Mouse (Mus musculus): ENCODE results near the gene Gm17581.
"Not testable (repeated sequence)": the region's sequence is repeated elsewhere in the genome, so short reads cannot be mapped to it uniquely, and the experiment has no call there.

The Gm17581 gene

DNA sequence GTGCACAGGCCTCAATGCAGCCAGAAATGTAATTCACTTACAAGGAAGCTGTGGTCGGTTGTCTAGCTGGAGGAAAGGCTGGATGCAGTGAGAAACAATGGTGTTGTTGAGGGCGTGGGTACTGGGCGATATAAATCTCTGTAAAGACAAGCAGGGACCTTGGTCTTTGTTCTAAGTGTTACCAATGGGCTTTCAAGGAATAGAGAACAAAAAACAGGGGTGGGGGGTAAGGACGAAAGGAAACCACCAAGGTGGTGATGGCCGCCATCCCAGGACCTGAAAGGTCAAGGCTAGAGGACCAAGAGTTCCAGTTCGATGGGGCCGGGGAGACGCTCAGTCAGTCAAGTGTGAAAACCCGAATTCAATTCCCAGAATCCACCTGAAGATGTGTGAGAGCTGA is 2.1 kb upstream of the Gm17581 start:
- in situ Hi-C loops (cut with MboI, MseI) = no loop called here

DNA sequence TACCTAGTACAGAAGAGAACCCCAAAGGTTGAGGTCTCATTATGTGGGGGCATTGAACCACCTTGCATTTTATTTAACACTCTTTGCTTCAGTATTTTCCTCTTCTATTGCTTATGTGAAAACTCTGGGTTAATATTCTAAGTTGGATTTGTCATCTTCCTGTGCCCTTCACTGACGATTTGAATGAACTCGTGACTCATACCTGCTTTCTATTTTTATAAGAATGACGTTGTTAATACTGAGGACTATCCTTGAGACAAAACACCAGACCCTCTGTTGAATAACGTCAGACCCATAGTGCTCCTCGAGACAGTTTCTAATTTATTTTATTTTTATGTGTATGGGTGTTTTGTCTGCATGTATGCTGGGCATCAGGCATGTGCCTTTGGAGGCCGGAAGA is 1.3 kb upstream of the Gm17581 start:
- in situ Hi-C loops (cut with MboI, MseI) = no loop called here

DNA sequence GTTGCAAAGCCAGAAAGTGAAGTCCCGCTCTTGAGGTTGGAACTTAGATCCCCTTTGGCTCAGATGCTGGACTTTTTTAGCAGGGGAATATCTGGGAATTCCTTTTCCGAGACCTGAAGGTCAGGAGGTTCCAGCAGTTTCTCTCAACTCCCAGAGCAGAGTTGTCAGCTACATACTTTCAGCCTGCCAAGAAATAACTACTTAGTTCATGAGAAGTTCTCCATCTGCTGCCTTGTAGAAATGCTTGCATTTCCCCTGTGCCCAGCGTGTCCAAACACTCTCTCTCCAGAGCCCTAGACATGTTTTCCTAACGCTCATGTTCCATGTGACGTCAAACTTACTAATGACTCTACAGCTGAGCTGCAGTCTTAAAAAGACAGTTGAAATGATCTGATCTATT is 586 bp downstream of the Gm17581 start:
- in situ Hi-C loops (cut with MboI, MseI) = no loop called here

DNA sequence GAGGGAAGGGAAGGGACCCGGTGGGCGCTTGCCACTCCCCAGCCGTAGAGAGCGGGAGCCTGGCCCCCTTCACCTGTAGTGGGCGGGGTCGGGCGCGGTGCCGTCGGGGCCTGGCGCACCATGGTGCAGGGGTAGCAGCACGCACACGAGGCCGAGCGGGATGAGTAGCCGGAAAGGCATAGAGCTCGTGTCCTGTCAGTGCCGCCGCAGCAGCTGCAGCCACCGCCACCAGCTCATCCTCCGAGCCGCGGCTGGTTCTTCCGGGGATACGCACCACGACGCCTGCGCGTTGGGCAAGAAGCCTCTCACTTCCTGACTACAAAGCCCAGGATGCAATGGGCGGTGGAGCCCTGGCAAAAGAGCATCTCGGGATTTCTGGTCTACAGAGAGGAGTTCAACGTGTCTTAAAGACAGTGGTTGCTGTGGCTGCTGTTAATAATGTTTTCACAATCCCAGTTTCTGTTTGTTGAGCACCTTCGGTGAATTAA is 6.5 kb downstream of the Gm17581 start, which contains the start of gene Edem2:
TSS of gene Edem2 (minus strand) at position 318 of the 488 bp plus-strand sequence.
- in situ Hi-C loops (cut with MboI, MseI) = no loop called here

DNA sequence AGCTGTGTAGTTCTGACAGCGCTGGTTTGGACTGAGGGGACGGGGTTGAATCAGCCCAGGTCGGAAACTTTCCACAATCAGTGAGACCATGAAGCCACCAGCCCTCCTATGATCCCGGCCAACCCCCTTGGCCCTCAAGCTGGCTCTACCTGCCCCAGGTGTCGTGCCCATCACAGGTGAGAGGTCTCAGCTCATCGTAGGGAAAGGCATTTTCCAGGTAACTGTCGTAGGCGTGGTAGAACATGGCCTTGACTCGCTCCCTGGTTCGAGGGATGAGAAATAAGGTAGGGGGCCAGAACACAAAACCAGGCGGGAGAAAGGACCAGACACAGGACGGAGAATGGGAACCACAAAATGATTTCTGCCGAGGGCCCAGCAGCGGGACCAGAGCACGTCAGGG is 6.9 kb downstream of the Gm17581 start:
- in situ Hi-C loops (cut with MboI, MseI) = no loop called here

DNA sequence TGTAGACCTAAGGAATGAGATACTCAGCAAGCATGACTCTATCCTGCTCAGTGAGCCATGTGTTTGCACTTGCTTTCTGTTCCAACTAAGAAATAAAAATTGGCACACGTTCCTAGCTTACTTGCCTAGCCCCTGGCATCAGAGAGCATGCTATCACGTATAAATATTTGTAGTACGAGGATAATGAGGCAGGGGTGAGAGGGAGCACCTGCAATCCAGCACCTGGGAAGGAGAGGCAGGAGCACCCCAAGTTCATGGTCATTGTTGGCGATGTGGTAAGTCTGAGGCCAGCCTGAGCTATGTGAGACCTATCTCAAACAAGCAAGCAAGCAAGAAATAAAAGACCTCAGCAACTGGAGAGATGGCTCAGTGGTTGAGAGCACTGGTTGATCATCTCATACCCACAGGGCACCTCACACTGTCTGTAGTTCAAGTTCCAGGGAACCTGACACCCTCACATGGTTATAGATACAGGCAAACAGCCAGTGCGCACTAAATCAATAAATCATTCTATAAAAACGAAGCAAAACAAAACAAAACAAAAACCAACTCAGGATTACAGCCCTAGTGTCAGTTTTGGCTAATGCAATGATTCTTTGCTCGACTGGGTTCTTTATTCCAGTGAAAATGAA is 7.8 kb downstream of the Gm17581 start:
- in situ Hi-C loops (cut with MboI, MseI) = no loop called here

DNA sequence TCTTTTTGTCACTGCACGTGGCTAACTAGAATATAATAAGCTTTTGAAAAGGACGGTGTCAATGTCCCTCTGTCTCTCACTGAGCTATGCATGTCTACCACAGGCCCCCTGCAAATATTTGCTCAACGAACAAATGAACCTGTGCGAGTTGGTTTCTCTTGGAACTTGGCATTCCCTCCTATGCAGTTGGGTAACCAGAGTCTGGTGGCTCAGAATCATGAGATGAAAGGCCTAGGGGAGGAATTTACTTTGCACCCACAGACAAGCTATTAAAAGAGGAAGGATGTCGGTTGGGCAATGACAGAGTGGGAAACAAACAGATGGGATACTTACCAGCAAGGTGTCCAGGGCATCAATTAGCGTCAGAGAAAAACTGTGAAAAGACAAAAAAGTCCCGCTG is 9.4 kb downstream of the Gm17581 start:
- in situ Hi-C loops (cut with MboI, MseI) = no loop called here

DNA sequence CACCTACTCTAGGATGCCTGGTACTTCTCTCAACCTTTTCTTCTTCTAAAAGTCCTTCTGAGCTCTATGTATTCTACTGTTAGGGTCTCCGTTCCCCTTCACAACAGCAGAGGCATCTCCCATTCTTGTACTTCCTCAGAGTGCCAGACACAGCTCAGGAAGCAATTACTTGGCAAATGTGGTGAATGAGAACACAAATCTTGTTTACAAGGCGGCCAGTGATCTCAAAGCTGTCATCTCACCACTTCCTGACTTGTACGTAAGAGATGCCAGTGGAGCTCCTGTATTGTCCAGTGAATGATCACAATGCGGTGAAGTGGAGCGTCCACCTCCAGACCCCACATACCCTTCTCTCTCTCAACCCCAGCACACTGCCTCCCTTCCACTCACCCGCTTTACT is 11.1 kb downstream of the Gm17581 start:
- in situ Hi-C loops (cut with MboI, MseI) = no loop called here

DNA sequence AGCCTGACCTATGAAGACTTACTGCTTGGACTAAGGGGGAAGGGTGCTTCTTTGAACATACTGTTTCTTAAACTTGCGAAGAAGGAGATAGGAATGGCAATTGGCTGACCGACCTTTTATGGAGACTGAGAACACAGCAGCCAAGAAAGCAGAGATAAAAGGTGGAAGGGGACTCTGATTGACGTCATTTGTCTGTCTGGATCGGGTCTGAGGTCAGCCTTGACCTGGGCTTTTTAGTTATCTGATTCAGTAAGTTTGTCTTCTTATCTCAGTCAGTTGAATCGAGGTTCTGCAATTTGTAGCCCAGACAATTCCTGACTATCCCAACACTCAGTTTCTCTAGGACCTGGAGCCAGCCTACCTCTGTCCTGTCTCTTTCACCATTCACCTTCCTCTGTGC is 11.6 kb downstream of the Gm17581 start:
- in situ Hi-C loops (cut with MboI, MseI) = no loop called here

DNA sequence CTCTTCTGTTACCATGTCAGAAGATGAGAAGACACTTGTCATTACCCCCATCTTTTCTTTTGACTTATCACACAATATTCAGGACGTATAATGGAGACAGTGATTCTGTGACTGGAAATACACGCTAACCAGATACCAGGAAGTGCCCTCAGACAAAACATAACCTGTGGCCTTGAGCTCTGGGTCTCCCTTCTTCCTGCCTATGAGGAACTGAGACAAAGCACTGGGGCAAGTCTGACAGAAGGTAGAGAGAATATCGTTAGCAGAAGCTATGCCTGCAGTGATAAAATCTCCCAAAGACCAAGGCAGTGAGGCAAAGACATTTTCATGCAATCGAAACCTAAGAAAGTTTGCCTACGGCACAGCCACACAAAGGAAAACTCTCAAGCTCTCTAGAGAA is 15.1 kb downstream of the Gm17581 start:
- in situ Hi-C loops (cut with MboI, MseI) = no loop called here

DNA sequence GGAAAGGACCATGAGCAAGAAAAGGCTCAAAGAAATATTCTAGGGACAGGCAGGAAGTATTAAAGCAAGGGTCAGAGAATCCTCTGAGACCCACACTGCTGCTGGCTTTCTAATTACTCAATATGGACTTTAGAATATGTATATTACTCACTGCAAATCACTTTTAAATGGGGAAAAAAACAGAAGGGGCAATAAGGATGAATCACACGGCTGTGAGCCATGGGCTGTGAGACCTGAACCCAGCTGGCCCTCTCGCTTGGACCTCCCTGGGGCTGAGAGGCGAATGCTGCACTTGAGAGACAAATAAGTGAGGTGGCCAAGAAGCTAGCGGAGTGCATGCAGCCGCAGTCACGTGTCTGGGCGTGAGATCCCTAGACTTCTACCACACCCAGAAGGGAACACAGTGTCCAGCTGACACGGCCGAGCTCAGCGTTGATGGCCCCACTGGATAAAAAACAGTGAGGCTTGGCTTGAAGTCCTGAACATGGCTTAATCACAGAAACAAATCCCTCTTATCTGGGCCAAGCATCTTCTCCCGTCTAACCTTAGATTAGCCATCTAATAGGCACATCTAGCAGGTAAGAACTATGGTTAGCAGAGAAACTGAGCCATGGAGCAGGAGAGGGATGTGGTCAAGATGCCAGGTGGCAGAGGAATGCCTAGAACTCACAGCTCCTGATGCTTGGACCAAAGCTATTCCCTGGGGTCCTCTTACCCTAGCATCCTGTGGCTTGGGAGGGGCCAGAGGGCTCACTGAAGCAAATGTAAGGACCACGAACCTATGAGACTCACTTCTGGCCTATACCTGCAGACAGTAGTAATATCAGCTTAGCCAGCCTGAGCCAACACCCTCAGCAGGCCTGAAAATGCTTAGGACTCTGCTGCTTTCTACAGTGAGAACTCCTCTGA is 18.3 kb downstream of the Gm17581 start:
- in situ Hi-C loops (cut with MboI, MseI) = no loop called here

DNA sequence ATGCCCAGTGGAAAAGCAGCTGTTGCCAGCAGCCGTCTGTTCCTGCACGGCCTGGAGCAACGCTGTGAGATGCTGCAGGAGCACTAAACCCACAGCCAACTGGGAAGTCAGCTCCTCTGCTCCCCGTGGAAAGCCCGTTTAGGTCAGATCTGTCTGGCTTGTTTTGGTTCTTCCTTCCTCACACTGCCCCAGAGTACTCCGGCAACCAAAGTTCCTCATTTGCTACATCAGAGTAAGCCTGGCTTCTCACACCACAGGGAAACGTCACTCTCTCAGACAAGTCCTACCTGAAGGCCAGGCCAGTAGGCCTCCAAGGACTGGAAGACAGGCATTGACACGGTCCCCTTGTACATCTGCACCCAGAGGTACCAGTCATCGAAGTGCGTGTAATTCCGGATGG is 25.1 kb downstream of the Gm17581 start:
- in situ Hi-C loops (cut with MboI, MseI) = no loop called here

DNA sequence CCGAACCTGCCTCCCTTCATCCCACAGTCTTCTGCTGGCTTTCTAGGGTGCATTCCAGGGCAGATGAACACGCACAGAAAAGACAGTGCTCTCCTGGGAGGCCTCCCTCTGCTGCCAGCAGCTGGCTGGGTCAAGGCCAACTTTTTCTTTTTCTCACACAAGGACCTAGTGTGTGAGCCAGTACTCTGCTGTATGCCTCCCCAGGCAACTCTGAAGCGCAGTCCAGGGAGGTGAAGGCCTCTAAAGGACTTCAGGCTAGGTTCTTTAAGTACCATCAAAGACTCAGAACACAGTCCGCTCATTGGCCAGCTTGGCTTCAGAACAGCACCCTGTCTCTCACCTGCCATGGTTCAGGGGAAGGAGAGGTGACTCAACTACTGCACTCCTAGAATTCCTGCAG is 28.4 kb downstream of the Gm17581 start:
- in situ Hi-C loops (cut with MboI, MseI) = no loop called here

DNA sequence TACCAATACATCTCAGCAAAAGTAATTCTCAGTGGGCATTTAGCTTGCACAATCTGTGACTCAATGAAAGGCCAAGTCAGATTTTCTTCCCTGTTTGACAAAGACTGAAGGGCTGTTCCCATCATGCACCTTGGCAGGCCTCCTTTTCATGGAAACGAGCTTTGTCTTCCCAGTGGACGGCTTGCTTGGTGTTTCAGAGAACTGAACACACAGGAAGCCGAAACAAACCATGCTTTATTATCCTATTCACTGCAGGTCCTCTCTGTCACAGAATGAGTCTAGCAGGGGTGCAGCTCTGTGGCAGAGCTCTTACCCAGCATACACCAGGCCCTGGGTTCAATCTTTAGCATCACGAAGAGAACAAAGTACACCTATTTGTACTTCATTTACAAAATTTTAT is 32.0 kb downstream of the Gm17581 start:
- in situ Hi-C loops (cut with MboI, MseI) = no loop called here

DNA sequence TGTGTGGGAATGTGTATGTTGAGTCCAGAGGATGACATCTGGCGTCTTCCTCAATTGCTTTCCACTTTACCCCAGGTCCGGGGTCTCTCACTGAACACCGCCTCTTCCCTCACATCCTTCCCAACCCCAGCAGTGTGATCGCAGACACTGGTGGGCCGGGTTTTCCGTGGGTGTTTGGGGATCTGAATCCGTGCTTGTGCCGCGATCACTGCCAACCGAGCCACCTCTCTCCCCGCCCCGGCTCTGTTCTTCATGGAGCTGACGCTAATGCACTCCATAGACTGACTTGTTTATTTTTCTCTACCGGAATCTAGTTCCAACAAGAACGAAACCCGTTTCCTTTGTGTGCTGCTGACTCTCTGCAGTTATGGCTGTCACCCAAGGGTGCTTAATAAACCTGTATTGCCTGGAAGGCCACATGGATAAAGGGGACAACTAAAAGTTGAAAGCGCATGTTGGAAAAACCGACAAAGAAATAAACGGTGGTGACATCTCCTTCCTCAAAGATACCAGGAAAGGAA is 34.2 kb downstream of the Gm17581 start:
- in situ Hi-C loops (cut with MboI, MseI) = no loop called here

DNA sequence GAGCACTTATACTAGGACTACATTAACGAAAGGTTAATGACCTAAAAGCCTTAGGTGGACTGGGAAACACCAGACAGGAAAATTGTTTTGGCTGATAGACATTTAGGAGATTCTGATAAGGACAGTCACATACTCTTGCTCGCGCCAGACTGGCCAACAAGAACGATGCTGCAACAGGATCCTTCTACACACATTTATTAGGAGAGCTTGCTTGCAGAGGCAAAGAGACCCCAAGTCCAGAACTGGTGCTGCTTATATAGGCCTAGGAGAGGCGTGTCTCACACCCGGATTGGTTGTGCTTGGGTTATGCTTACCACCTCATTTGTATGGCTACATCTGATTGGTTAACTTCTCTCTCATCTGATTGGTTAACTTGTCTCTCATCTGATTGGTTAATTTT is 37.2 kb downstream of the Gm17581 start:
- in situ Hi-C loops (cut with MboI, MseI) = not testable (repeated sequence)

DNA sequence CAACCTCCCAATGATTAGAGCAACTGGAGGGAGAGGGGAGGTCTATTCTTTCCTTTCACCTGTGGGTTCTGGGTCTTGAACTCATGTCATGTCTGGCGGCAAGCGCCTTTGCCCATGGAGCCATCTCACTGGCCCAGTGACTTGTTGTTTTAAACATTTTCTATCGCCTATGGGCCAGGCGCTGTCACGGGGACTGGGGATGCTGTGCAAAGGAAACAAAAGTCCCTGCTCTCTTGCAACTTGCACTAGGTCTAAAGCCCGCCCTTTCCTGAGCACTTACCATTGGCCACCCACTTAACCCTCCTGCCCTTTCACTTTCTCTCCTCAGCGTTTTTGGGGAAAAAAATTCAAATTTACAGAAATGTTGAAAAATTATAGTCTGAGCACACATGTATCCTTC is 38.8 kb downstream of the Gm17581 start:
- in situ Hi-C loops (cut with MboI, MseI) = no loop called here

DNA sequence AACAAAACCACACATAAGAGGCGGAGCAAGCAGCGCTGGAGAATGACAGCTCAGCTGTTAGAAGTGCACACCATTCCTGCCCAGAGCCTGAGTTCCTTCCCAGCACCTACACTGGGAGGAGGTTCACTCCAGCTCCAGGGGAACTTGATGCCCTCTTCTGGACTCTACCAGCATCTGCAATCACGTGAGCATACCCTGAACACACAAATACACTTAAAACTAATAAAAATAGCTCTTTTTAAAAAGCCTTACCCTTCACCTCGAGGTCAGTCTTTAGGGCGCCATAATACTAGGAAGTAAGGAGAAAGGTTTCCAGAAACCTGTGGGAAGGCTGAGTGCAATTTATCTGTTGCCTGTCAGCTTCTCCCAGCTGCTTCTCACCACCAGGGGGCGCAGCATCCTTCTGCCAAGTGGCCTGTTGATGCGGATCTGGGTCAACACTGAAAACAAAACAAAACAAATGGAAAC is 39.5 kb downstream of the Gm17581 start:
- in situ Hi-C loops (cut with MboI, MseI) = no loop called here

DNA sequence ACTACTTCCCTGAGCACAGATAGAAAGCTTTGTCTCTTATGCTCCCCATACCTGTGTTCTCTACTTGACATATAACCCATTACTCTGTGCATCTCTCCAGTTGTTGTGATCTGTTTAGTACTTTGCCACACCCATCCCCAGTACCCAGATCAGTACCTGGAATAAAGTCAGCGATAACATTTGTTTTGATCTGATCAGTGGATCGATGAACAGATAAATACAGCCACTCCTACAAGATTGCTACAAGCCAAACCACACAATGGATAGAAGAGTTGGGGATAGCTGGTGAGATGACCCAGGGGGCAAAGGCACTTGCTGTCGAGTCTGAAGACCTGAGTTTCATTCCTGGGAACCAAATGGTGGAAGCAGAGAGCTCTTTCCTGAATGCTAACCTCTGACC is 40.4 kb downstream of the Gm17581 start:
- in situ Hi-C loops (cut with MboI, MseI) = no loop called here

DNA sequence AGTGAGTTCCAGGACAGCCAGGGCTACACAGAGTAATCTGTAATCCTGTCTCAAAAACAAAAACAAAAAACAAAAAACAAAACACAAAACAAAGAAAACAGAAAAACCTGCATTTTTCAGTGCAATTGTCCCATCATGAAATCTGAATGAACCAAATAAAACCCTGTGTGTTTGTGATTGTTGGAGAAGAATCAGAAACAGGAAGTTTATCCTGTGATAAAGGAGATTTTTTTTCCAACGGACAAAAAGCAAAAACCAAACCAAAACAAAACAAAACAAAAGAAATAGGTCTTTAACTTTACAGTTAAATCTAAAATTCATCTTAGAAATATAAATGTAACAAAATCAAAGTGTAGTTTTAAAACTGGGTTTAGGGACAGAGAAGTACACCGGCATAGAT is 41.1 kb downstream of the Gm17581 start:
- in situ Hi-C loops (cut with MboI, MseI) = loop anchor here (5.0 kb wide), 1 partner anchor 68 kb away; no protein-coding TSS in a partner anchor

DNA sequence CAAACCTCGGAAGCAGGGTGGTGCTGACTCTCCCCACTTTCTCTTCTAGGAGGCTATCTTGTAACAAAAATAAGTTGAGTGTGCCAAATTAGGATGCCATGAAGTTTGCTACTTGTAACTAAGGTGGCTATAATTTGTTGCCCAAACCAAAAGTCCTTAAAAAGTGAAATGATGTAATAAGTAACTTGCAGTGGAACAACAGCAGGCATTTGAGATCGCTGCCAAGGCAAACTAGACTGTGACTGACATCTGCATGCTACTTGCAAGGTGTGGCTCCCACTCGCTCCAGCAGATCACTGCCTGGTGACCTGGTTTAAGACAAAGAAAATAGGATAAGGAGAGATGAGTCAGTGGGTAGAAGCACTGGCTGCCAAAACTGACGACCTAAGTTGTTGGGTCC is 42.5 kb downstream of the Gm17581 start:
- in situ Hi-C loops (cut with MboI, MseI) = loop anchor here (5.0 kb wide), 1 partner anchor 69 kb away; no protein-coding TSS in a partner anchor

DNA sequence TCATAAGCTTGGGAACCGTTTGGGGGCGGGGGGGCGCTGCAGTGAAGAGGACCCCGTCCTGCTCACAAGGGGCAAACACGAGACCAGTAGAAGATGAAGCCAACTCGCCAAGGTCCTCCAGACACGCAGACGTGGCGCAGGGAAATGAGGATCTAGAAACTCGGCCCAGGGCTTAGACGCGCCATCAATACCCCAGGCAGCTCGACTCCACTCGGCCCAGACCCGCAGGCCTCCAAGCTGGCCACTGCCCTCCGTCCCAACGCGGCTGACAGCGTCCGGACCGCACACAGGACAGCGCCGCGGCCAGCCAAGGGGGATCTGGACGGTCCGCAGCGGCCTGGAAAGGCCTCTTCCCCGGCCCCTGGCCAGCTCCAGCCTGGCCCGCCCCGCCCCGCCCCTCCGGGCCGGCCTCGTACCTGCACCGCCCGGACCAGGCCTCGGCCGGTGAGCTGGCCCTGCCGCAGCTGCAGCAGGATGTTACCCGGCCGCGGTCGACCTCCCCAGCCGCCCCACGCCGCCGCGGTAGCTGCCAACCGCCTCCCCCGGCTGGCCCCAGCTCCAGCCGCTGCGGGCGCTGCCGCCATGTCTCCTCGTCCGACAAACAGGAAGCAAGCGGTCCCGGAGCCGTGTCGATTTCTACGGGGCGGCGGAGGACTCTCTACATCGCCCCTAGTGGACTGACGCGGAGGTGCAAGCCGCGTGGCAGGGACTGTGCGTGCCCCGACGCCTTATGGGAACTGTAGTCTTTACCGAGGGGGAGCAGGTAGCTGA is 43.8 kb downstream of the Gm17581 start, which contains the start of gene Trpc4ap:
TSS of gene Trpc4ap (minus strand) at position 662 of the 771 bp plus-strand sequence.
- in situ Hi-C loops (cut with MboI, MseI) = loop anchor here (5.0 kb wide), 1 partner anchor 70 kb away; no protein-coding TSS in a partner anchor

Data from T-helper 2 cell (primary cell).